Mouse (Mus musculus): Measurements from ENCODE around the gene Spink4.

Gene Spink4

GRCm38 (mm10) chr4:40919785-40920184 is at the start of gene Spink4:
Gene Spink4 (plus strand): TSS chr4:40920052.
- no peak for DNase-seq

DNA sequence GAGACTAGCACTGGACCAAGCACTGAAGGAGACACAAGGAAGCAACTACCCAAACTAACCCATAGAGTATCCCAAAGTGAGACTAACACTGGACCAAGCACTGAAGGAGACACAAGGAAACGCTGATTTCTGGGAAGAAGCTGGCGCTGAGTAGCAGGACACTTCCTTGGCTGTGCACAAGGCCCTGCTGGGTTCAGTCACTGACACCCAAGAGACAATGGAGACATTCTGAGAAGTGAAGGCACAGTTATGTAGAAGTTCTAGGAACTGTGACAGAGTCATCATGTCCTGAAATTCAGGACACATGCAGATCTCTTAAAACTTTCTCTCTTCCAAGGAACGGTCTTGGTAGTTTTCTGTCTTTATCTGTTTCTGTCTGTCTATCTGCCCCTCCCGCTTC is 49.6 kb upstream of the Spink4 start:
- no peak for DNase-seq

GRCm38 (mm10) chr4:40872129-40872528 is 47.7 kb upstream of the Spink4 start:
- DNase-seq, result no peak

DNA sequence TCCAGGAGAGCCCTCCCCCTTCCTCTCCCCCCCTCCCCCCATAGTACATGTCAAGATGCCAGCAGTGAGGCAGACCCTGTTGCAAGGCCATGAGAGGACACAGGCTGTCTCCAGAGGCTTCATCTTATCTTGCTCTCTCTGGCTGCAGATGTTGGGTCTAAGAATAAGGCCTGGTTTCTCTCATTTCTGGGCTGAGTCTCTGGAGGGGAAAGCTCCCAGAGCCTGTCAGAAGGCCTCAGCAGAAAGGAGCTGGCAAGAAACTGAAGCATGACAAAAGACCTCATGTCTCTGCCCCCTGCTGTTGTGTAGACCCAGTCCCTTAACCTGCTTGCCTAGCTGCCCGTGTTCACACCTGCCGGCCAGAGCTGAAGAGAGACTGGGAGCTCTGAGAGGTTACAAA is 46.5 kb upstream of the Spink4 start:
- no peak for DNase-seq

- peak; percentile 28 to 35 for DNase-seq
These were observed 45.7 kb upstream of the Spink4 start for GRCm38 (mm10) chr4:40874151-40874600.

- no peak for DNase-seq
These were observed 44.9 kb upstream of the Spink4 start for GRCm38 (mm10) chr4:40874794-40875552.

GRCm38 (mm10) chr4:40875842-40876241 is 44.0 kb upstream of the Spink4 start:
- no peak for DNase-seq

DNA sequence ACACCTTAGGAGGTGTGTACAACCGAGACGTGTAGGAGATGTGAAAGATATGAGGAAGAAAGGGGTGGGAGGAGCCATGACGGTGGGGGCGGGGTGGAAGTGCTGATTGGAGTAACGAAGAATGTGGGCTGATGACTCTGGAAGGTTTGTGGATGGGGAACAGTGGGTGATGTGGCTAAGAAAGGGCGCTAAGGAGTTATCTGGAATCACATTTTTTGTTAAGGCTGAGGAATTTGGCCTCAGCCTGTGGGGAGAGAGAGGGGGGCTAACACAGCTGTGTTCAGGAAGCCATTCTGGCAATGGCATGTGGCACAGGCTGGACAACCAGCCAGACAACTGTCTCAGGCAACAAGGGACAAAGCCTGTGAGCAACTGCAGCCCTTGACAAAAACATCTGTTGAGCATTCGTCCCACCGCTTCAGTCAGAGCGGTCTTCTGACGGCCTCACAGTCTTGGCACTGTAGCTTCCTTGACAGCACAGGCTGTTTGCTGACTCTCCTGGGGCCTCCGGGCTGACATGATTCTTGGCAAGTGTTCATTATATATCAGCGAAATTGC is 43.0 kb upstream of the Spink4 start:
- DNase-seq, result no peak

GRCm38 (mm10) chr4:40877528-40877927 is 42.3 kb upstream of the Spink4 start:
- no peak for DNase-seq

GRCm38 (mm10) chr4:40883200-40883599 is 36.7 kb upstream of the Spink4 start:
- DNase-seq, result no peak

GRCm38 (mm10) chr4:40884282-40885165 is 35.3 kb upstream of the Spink4 start:
- DNase-seq, result no peak

DNA sequence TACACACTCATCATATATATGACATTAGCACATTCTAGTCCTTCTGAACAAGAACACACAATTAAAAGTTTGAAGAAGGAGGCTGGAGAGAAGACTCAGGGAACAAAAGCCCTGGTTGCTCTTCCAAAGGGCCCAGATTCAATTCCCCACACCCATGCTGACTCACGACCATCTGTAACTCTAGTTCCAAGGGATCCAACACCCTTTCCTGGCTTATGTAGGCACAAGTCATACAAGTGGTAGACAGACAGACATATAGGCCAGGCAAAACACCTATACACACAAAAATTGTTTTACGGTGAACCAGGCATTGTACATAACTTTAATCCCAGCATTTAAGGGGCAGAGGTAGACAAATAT is 34.7 kb upstream of the Spink4 start:
- DNase-seq, result no peak

GRCm38 (mm10) chr4:40885883-40886282 is 34.0 kb upstream of the Spink4 start:
- no peak for DNase-seq

DNA sequence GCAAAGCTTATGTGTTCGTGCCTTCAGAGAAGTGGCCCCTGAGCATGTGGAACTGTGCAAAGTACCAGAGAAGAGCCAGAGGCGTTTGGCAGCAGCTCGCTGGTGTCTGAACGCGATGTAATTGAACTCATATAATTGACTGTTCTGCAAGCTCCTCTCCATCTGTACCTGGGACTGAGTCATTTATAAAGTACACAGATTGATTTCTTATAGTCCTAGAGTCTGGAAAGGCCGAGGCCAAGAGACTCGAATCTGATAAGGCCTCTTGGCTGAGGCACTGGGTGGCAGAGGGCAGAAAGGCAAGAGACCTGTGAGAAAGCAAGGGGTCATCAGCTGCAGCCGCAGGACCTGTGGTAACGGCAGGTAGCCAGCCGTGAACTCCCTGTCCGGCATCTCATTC is 31.0 kb upstream of the Spink4 start:
- DNase-seq, result no peak

GRCm38 (mm10) chr4:40889252-40889651 is 30.6 kb upstream of the Spink4 start:
- no peak for DNase-seq

DNA sequence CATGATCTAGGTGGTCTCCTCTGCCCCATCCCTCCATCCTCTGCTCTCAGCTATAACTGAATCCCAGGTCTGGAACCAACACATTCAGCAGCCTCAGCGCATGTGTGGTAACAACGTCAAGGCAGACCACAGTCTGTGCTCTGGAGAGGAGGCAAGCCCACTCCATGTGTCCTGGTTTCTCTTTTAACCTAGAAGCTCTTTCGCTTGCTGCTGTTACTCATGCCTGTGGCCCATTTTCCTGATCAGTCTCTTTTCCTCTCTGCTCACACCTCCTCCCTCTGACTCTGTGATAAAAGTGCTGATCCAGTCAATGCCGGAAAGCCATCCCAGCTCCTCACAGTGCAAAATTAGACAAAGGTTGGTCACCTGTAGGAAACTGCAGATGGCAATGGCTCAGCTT is 29.9 kb upstream of the Spink4 start:
- no peak for DNase-seq

DNA sequence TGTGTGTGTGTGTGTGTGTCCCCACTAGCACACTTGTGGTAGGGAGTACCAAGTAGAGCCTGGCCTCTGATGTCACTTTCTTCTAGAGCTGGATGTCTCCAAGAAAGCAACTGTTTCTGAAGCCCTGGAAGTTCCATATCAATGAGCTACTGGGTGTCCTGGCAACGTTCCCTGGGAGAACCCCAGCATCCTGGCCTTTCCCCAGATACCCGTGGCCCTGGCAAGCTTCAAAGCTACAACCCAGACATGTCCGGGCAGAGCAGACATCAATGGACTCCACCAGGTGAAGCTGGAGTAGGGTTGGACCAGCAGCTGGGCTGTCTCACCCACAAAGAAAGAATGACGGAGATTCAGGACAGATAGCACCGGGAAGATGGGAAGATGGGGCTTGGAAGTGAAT is 28.6 kb upstream of the Spink4 start:
- DNase-seq, result no peak

DNA sequence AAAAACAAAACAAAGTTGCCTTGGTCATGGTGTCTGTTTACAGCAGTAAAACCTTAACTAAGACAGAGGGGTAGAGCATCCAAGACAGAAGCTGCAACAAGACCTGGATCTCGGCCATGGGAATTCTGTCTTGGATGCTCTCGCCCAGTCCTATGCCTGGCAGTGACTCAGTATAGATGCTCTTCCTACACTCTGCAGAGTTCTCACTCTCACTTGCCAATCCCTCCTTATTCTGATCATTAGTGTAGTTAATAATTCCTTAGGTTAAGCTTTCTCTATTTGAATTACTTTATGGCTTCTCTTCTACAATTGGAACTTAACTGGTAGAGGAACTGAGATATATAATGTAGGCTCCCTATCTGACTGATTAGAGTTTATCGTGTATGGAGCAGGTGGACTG is 24.7 kb upstream of the Spink4 start:
- DNase-seq, result no peak

DNA sequence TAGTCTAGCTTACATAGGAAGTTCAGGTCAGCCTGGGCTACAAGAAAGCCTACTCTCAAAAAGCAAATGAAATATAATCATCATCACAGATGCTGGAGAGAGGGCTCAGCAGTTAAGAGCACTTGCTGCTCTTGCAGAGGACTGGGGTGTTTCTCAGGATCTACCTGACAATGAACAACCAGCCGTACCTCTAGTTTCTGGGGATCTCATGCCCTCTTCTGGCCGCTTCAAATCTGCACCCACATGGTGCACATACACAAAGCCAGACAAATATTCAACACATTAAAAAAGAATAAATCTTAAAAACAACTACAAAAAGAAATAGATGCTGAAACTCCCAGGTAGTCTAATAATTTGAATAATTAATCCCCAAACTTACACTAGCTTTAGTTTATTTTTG is 24.2 kb upstream of the Spink4 start:
- no peak for DNase-seq

DNA sequence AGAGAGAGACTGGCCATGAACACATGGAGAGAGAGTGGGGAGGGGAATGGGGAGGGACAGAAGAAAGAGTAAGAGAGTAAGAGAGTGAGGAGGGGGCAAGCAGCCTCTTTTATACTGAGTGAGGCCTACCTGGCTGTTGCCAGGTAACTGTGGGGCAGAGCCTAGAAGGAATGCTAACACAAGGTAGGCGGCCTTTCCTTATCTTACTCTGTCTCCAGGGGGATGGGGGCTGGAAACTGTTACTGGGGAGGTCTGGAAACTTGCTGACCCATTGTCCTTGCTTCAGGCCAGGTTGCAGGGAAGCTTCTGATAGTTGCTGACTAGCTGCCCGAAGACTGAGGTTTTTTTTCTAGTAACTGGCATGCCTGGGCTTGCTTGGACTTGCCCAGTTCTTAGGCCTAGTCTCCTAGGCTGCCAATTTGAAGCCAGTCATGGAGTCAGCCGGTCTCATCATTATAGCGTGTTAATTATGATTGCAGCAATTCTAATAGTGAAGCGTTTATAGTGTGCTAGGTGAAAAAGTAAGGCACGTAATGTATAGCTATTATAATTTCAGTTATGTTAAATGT is 21.3 kb upstream of the Spink4 start:
- no peak for DNase-seq

- no peak for DNase-seq
These were observed 20.6 kb upstream of the Spink4 start for GRCm38 (mm10) chr4:40899264-40899663.

- DNase-seq, result no peak
These were observed 19.8 kb upstream of the Spink4 start for GRCm38 (mm10) chr4:40900071-40900470.

- DNase-seq, result no peak
These were observed 19.2 kb upstream of the Spink4 start for GRCm38 (mm10) chr4:40900612-40901011.

GRCm38 (mm10) chr4:40906298-40906697 is 13.6 kb upstream of the Spink4 start:
- DNase-seq, result no peak

Data from cerebellum, adult 18-20 months (tissue).